Comparison of ENCODE assay signal across 26 mouse cellular contexts in the genomic region with DNA sequence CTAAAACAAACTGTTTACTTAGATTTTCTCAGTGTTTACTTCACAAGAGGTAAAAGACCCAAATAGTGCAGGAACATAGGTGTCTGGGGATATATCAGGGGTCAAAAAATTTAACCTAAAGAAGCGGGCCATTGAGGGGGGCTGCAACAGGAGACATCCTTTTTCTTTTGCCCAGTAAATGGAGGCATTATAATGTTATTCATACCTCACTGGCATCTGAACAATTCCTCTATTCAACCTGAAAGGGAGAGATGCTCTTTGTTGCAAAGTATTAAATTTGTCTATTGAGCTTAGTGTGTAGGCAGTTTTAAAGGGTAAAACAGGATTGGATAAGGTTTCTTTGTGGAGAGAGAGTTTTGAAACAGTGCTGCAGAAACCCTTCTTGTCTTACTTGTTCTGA.
DNase-seq lines count a peak whose midpoint lies in the region; ATAC-seq lines count a peak whose summit lies in the region.
"Had no signal": no experiment of that assay in that cellular context is flagged by ENCODE, and none has a peak within 500 bp of the region (broad histone marks: within the 10 kb centered on the region; RNA-seq: fewer than 3 reads in every experiment).

No protein-coding gene starts in this region.

- H3K4me2 ChIP-seq in embryonic facial prominence, embryonic 14.5 days (ENCODE audit: low read depth, low read length): no peak overlapping the region
- no peak overlapping the region for H3K4me2 ChIP-seq in midbrain, embryonic 11.5 days
- no peak overlapping the region for H3K4me2 ChIP-seq in midbrain, embryonic 16.5 days (ENCODE audit: low read length)
- no peak overlapping the region for H3K4me2 ChIP-seq in midbrain, embryonic 14.5 days (ENCODE audit: low read length)
- H3K4me2 ChIP-seq: embryonic facial prominence, embryonic 13.5 days; forebrain, embryonic 12.5 days had no signal

- H3K36me3 ChIP-seq in embryonic facial prominence, embryonic 14.5 days (ENCODE audit: control insufficient read depth, insufficient read depth, low read length): no peaks in the 10 kb centered on the region
- no peaks in the 10 kb centered on the region for H3K36me3 ChIP-seq in embryonic facial prominence, embryonic 10.5 days (replicated peaks)
- H3K36me3 ChIP-seq in midbrain, embryonic 11.5 days (ENCODE audit: control insufficient read depth, insufficient read depth, low read length): no peaks in the 10 kb centered on the region
- H3K36me3 ChIP-seq in midbrain, embryonic 16.5 days (ENCODE audit: control insufficient read depth, insufficient read depth, low read length): no peaks in the 10 kb centered on the region
- H3K36me3 ChIP-seq in midbrain, embryonic 14.5 days (ENCODE audit: control insufficient read depth, insufficient read depth, low read length): no peaks in the 10 kb centered on the region
- no peaks in the 10 kb centered on the region for H3K36me3 ChIP-seq in midbrain, embryonic 10.5 days
- H3K36me3 ChIP-seq: embryonic facial prominence, embryonic 13.5 days; forebrain, embryonic 12.5 days; G1E had no signal

- peak; percentile 7 for DNase-seq in embryo, embryonic 10.5 days (ENCODE audit: low spot score)
- no peak for DNase-seq in embryo, embryonic 10 days (ENCODE audit: low spot score)
- no peak for DNase-seq in embryonic facial prominence, embryonic 14.5 days (ENCODE audit: low spot score)
- DNase-seq in embryonic facial prominence, embryonic 10.5 days (ENCODE audit: low spot score): no peak
- DNase-seq in midbrain, embryonic 11.5 days (ENCODE audit: low spot score, missing footprints): peak; percentile 88
- peak; percentile 13 for DNase-seq in midbrain, embryonic 14.5 days
- DNase-seq in midbrain, embryonic 10.5 days (ENCODE audit: low spot score): no peak
- DNase-seq: adrenal gland, adult 8-10 months; adrenal gland, postnatal 14 days; adrenal gland, postnatal 36 days; B cell, adult 2 months; cerebellum, adult 11-12 months; cerebellum, adult 2 months; cerebellum, adult 9-10 months; cerebellum, postnatal 10 days; cerebellum, postnatal 25 days; forebrain, postnatal 0 days had no signal

- H3K9ac ChIP-seq in embryonic facial prominence, embryonic 14.5 days (ENCODE audit: low read depth, low read length): no peak overlapping the region
- no peak overlapping the region for H3K9ac ChIP-seq in midbrain, embryonic 11.5 days (ENCODE audit: low read length)
- H3K9ac ChIP-seq in midbrain, embryonic 16.5 days (ENCODE audit: low read depth, low read length): no peak overlapping the region
- no peak overlapping the region for H3K9ac ChIP-seq in midbrain, embryonic 14.5 days (replicated peaks; ENCODE audit: low read length)
- H3K9ac ChIP-seq: embryonic facial prominence, embryonic 13.5 days; forebrain, embryonic 12.5 days; forebrain, postnatal 0 days had no signal

- WGBS in embryonic facial prominence, embryonic 14.5 days: 24% methylated on average over 1 of the region's 1 CpGs
- 10% methylated on average over 1 of the region's 1 CpGs for WGBS in embryonic facial prominence, embryonic 10.5 days
- 5% methylated on average over 1 of the region's 1 CpGs for WGBS in midbrain, embryonic 11.5 days
- WGBS in midbrain, embryonic 16.5 days: 18% methylated on average over 1 of the region's 1 CpGs
- WGBS in midbrain, embryonic 14.5 days: 10% methylated on average over 1 of the region's 1 CpGs
- WGBS in midbrain, embryonic 10.5 days: 16% methylated on average over 1 of the region's 1 CpGs

- no peak overlapping the region for H3K4me3 ChIP-seq in embryonic facial prominence, embryonic 14.5 days (ENCODE audit: low read depth, low read length)
- no peak overlapping the region for H3K4me3 ChIP-seq in embryonic facial prominence, embryonic 10.5 days
- H3K4me3 ChIP-seq in midbrain, embryonic 11.5 days (ENCODE audit: low read depth, low read length): no peak overlapping the region
- no peak overlapping the region for H3K4me3 ChIP-seq in midbrain, embryonic 16.5 days (ENCODE audit: low read depth, low read length)
- no peak overlapping the region for H3K4me3 ChIP-seq in midbrain, embryonic 14.5 days (replicated peaks; ENCODE audit: low read depth, low read length)
- H3K4me3 ChIP-seq in midbrain, embryonic 10.5 days: no peak overlapping the region
- H3K4me3 ChIP-seq: embryonic facial prominence, embryonic 13.5 days; forebrain, embryonic 12.5 days had no signal

- ATAC-seq in embryonic facial prominence, embryonic 14.5 days (ENCODE audit: low read depth): peak; percentile 62; the same call in 1 of the 2 replicates
- ATAC-seq in midbrain, embryonic 11.5 days (ENCODE audit: low FRiP score): peak; percentile 73
- no peak for ATAC-seq in midbrain, embryonic 16.5 days
- no peak for ATAC-seq in midbrain, embryonic 14.5 days (ENCODE audit: low FRiP score, low TSS enrichment)
- ATAC-seq: activated CD4-positive, CD25-positive, alpha-beta regulatory T cell, adult 4 months; CD4-positive, CD25-positive, alpha-beta regulatory T cell, adult 4 months; forebrain, embryonic 14.5 days; forebrain, postnatal 0 days; Patski had no signal

- H3K4me1 ChIP-seq in embryonic facial prominence, embryonic 14.5 days (ENCODE audit: control insufficient read depth, insufficient read depth, low read length): no peaks in the 10 kb centered on the region
- peaks cover 12% of the 10 kb centered on the region; the same call in 1 of the 2 replicates for H3K4me1 ChIP-seq in embryonic facial prominence, embryonic 10.5 days
- peaks cover 9% of the 10 kb centered on the region for H3K4me1 ChIP-seq in midbrain, embryonic 11.5 days (ENCODE audit: control insufficient read depth, insufficient read depth, low read length)
- H3K4me1 ChIP-seq in midbrain, embryonic 16.5 days (ENCODE audit: control insufficient read depth, insufficient read depth, low read length): no peaks in the 10 kb centered on the region
- 0 out of 2 replicates have a peak, but pooled peaks cover 5% of the 10 kb centered on the region for H3K4me1 ChIP-seq in midbrain, embryonic 14.5 days (ENCODE audit: control insufficient read depth, insufficient read depth, low read length)
- H3K4me1 ChIP-seq in midbrain, embryonic 10.5 days: peaks cover 26% of the 10 kb centered on the region
- H3K4me1 ChIP-seq: embryonic facial prominence, embryonic 13.5 days had no signal

- no peaks in the 10 kb centered on the region for H3K9me3 ChIP-seq in embryonic facial prominence, embryonic 14.5 days (ENCODE audit: control insufficient read depth, low read length)
- H3K9me3 ChIP-seq in embryonic facial prominence, embryonic 10.5 days: no peaks in the 10 kb centered on the region
- no peaks in the 10 kb centered on the region for H3K9me3 ChIP-seq in midbrain, embryonic 11.5 days (ENCODE audit: control insufficient read depth, low read length)
- H3K9me3 ChIP-seq in midbrain, embryonic 16.5 days (replicated peaks; ENCODE audit: control insufficient read depth, low read length, poor library complexity, severe bottlenecking): no peaks in the 10 kb centered on the region
- no peaks in the 10 kb centered on the region for H3K9me3 ChIP-seq in midbrain, embryonic 14.5 days (ENCODE audit: control insufficient read depth, low read length)
- no peaks in the 10 kb centered on the region for H3K9me3 ChIP-seq in midbrain, embryonic 10.5 days (replicated peaks)
- H3K9me3 ChIP-seq: embryonic facial prominence, embryonic 13.5 days; forebrain, embryonic 12.5 days; G1E had no signal

- H3K27me3 ChIP-seq in embryonic facial prominence, embryonic 14.5 days (replicated peaks; ENCODE audit: control insufficient read depth, insufficient read depth, low read length): no peaks in the 10 kb centered on the region
- no peaks in the 10 kb centered on the region for H3K27me3 ChIP-seq in embryonic facial prominence, embryonic 10.5 days (replicated peaks; ENCODE audit: low read depth, poor library complexity, severe bottlenecking)
- no peaks in the 10 kb centered on the region; the same call in 1 of the 2 replicates for H3K27me3 ChIP-seq in midbrain, embryonic 11.5 days (ENCODE audit: control insufficient read depth, insufficient read depth, low read length)
- H3K27me3 ChIP-seq in midbrain, embryonic 16.5 days (ENCODE audit: control insufficient read depth, insufficient read depth, low read depth, low read length): no peaks in the 10 kb centered on the region
- H3K27me3 ChIP-seq in midbrain, embryonic 14.5 days (ENCODE audit: control insufficient read depth, insufficient read depth, low read length): no peaks in the 10 kb centered on the region
- H3K27me3 ChIP-seq in midbrain, embryonic 10.5 days (ENCODE audit: low read depth, poor library complexity, severe bottlenecking): peaks cover 53% of the 10 kb centered on the region
- H3K27me3 ChIP-seq: CH12.LX; embryonic facial prominence, embryonic 13.5 days; forebrain, embryonic 12.5 days had no signal

- no peak overlapping the region for H3K27ac ChIP-seq in embryonic facial prominence, embryonic 14.5 days (replicated peaks; ENCODE audit: low read depth, low read length)
- H3K27ac ChIP-seq in embryonic facial prominence, embryonic 10.5 days (replicated peaks): no peak overlapping the region
- no peak overlapping the region for H3K27ac ChIP-seq in midbrain, embryonic 11.5 days (ENCODE audit: low read depth, low read length)
- H3K27ac ChIP-seq in midbrain, embryonic 16.5 days (ENCODE audit: low read length): no peak overlapping the region
- no peak overlapping the region for H3K27ac ChIP-seq in midbrain, embryonic 14.5 days (replicated peaks; ENCODE audit: low read depth, low read length)
- H3K27ac ChIP-seq in midbrain, embryonic 10.5 days (replicated peaks): no peak overlapping the region
- H3K27ac ChIP-seq: embryonic facial prominence, embryonic 13.5 days; forebrain, embryonic 12.5 days had no signal

Comparison
In these comparisons a context has a peak if more than half of its experiments do, and no peak if none do; other contexts are left out.
1. DNase-seq: peak in embryo, embryonic 10.5 days (single experiment), midbrain, embryonic 11.5 days (single experiment) and midbrain, embryonic 14.5 days (single experiment); none in embryo, embryonic 10 days (single experiment), embryonic facial prominence, embryonic 14.5 days (single experiment), embryonic facial prominence, embryonic 10.5 days (single experiment) and midbrain, embryonic 10.5 days (single experiment).
2. ATAC-seq: peak in embryonic facial prominence, embryonic 14.5 days (single experiment) and midbrain, embryonic 11.5 days (single experiment); none in midbrain, embryonic 16.5 days (single experiment) and midbrain, embryonic 14.5 days (single experiment).